Mouse (Mus musculus) C2C12 (cell line): ENCODE measurements around the gene Yme1l1. TPM values are rescaled to one million over a fixed set of nuclear protein-coding genes. Genes with fewer than 3 reads are reported as not detected.

Experiments
- H3K27me3 ChIP-seq: one replicate; pipeline ENCODE4 v1.6.1; 2011; ENCODE audit not compliant: control insufficient read depth, insufficient read depth, insufficient read length
- H3K36me3 ChIP-seq: one replicate; pipeline ENCODE4 v1.6.1; 2011; ENCODE audit not compliant: control insufficient read depth, insufficient read depth
- H3K4me3 ChIP-seq: one replicate; pipeline ENCODE4 v1.5.1; 2011; ENCODE audit warnings: mild to moderate bottlenecking, control low read depth; ENCODE audit not compliant: poor library complexity, insufficient read depth, severe bottlenecking
- H3K79me2 ChIP-seq: one replicate; pipeline ENCODE4 v1.6.1; 2011; ENCODE audit not compliant: control insufficient read depth, insufficient read depth
- H3K79me3 ChIP-seq: one replicate; pipeline ENCODE4 v1.6.1; 2011; ENCODE audit warnings: low read depth, control low read depth
- H3ac ChIP-seq: one replicate; pipeline ENCODE3; 2011; ENCODE audit warnings: low read depth; ENCODE audit not compliant: control insufficient read depth, insufficient read length
- CEBPB ChIP-seq: IDR thresholded peaks from one replicate; pipeline ENCODE4 v1.6.1; 2011; ENCODE audit warnings: low read depth, mild to moderate bottlenecking, control low read depth, moderate library complexity
- CTCF ChIP-seq: IDR thresholded peaks from one replicate; pipeline ENCODE4 v1.5.1; 2011; ENCODE audit not compliant: control insufficient read depth, insufficient read depth, insufficient read length
- FOSL1 ChIP-seq: IDR thresholded peaks from one replicate; pipeline ENCODE4 v1.8.0; 2011; ENCODE audit warnings: mild to moderate bottlenecking, low read length; ENCODE audit not compliant: poor library complexity, insufficient read depth, severe bottlenecking
- MAX ChIP-seq: IDR thresholded peaks from one replicate; pipeline ENCODE4 v1.6.1; 2011; ENCODE audit warnings: mild to moderate bottlenecking, control low read depth
- MYOD1 ChIP-seq: IDR thresholded peaks from one replicate; pipeline ENCODE4 v1.6.1; 2011; ENCODE audit warnings: low read depth; ENCODE audit not compliant: control insufficient read depth, insufficient read length
- MYOG ChIP-seq: IDR thresholded peaks from one replicate; pipeline ENCODE4 v1.6.1; 2011; ENCODE audit not compliant: control insufficient read depth, insufficient read length; ENCODE audit errors: extremely low read depth
- USF1 ChIP-seq: IDR thresholded peaks from one replicate; pipeline ENCODE4 v1.6.1; 2011; ENCODE audit warnings: low read depth, mild to moderate bottlenecking, control low read depth, moderate library complexity
- polyA plus RNA-seq: library from polyadenylated mRNA; unstranded; fragments of >200 nt; fragmentation: generic; extraction: Trizol; gene quantifications from one replicate; pipeline ENCODE4 v1.2.1, GENCODE M21; 2012; ENCODE audit warnings: missing spikeins

Gene Yme1l1
- polyA plus RNA-seq, 1 experiment, result 13.1 TPM

- Histone ChIP-seq H3K27me3 (no peaks in the 10 kb centered on the region), H3K36me3 (no peaks in the 10 kb centered on the region), H3ac (no peak overlapping the region), H3K4me3 (no peak overlapping the region), H3K79me2 (no peaks in the 10 kb centered on the region), H3K79me3 (no peaks in the 10 kb centered on the region)
- TF ChIP-seq MYOG, result no peak
- TF ChIP-seq USF1, result no peak
- no peak for TF ChIP-seq CEBPB
- no peak for TF ChIP-seq CTCF
- TF ChIP-seq MAX, result no peak
- no peak for TF ChIP-seq MYOD1
- TF ChIP-seq FOSL1, result no peak
Observed at GRCm38 (mm10) chr2:23234065-23234773, 78.0 kb downstream of the Yme1l1 start.

Other genes with a start within 250 kb of the Yme1l1 start
- gene Abi1, start 116.1 kb upstream of the Yme1l1 start, polyA plus RNA-seq, result 22.0 TPM
- 4.2 TPM for gene Acbd5, start 88.2 kb upstream of the Yme1l1 start, polyA plus RNA-seq
- gene Mastl, start 345 bp upstream of the Yme1l1 start, polyA plus RNA-seq, result 3.7 TPM
- gene 4931423N10Rik, start 51.1 kb downstream of the Yme1l1 start, polyA plus RNA-seq, result not detected
- not detected for gene Nxph2, start 164.9 kb downstream of the Yme1l1 start, polyA plus RNA-seq